Mouse (Mus musculus) 3134 (cell line): Measurements from ENCODE around the gene Sap30l.
"Not testable (repeated sequence)": the region's sequence is repeated elsewhere in the genome, so short reads cannot be mapped to it uniquely, and the experiment has no call there.

ENCODE experiments used
- DNase-seq: peaks from one replicate; pipeline ENCODE4 v3.0.0-alpha.2; 2011; ENCODE audit warnings: low spot score; ENCODE audit not compliant: insufficient read length; ENCODE audit errors: extremely low read depth

Gene Sap30l

GRCm38 (mm10) chr11:57799456-57799855 is 2.0 kb upstream of the Sap30l start:
- no peak for DNase-seq

GRCm38 (mm10) chr11:57800266-57800951 is 1.0 kb upstream of the Sap30l start:
- no peak for DNase-seq

- DNase-seq: peak; percentile 65
Measured at GRCm38 (mm10) chr11:57801766-57802510, 501 bp downstream of the Sap30l start.

- no peak for DNase-seq
Measured at GRCm38 (mm10) chr11:57802511-57802870, 1.1 kb downstream of the Sap30l start.

GRCm38 (mm10) chr11:57805047-57805446 is 3.6 kb downstream of the Sap30l start:
- no peak for DNase-seq

GRCm38 (mm10) chr11:57809017-57809731 is 7.7 kb downstream of the Sap30l start:
- no peak for DNase-seq

GRCm38 (mm10) chr11:57809732-57810098 is 8.3 kb downstream of the Sap30l start:
- DNase-seq: no peak

GRCm38 (mm10) chr11:57811006-57811405 is 9.6 kb downstream of the Sap30l start:
- no peak for DNase-seq

- DNase-seq: no peak
Measured at GRCm38 (mm10) chr11:57812212-57812611, 10.8 kb downstream of the Sap30l start.

- no peak for DNase-seq
Measured at GRCm38 (mm10) chr11:57813641-57814040, 12.2 kb downstream of the Sap30l start.

GRCm38 (mm10) chr11:57818189-57818588 is 16.8 kb downstream of the Sap30l start:
- no peak for DNase-seq

- DNase-seq: peak; percentile 65
Measured at GRCm38 (mm10) chr11:57819999-57820581, 18.7 kb downstream of the Sap30l start.

GRCm38 (mm10) chr11:57823159-57823558 is 21.7 kb downstream of the Sap30l start:
- not testable (repeated sequence) for DNase-seq

GRCm38 (mm10) chr11:57823714-57824113 is 22.3 kb downstream of the Sap30l start:
- DNase-seq: no peak

GRCm38 (mm10) chr11:57825234-57825633 is 23.8 kb downstream of the Sap30l start:
- DNase-seq: not testable (repeated sequence)

GRCm38 (mm10) chr11:57827048-57827914 is 25.8 kb downstream of the Sap30l start:
- DNase-seq: no peak

GRCm38 (mm10) chr11:57827915-57828545 is 26.6 kb downstream of the Sap30l start:
- DNase-seq: no peak

- no peak for DNase-seq
Measured at GRCm38 (mm10) chr11:57828955-57829870, 27.8 kb downstream of the Sap30l start.
